Mouse (Mus musculus) G1E (cell line): Measurements from ENCODE around the gene Lrrc4c.

Experiments
- CTCF ChIP-seq: IDR thresholded peaks from 2 replicates; pipeline ENCODE4 v1.5.1; 2012; ENCODE audit warnings: low read depth, low read length, inconsistent platforms, mixed read lengths
- TAL1 ChIP-seq: conservative IDR thresholded peaks from 2 replicates; pipeline ENCODE4 v1.6.1; 2012; ENCODE audit warnings: low read depth, low read length, inconsistent platforms, mixed read lengths

- TF ChIP-seq TAL1 = no peak
- TF ChIP-seq CTCF = no peak
These were observed 1206.4 kb downstream of the Lrrc4c start for GRCm38 (mm10) chr2:97524256-97524922.
